Mouse (Mus musculus) right cerebral cortex, postnatal 4 days (tissue): ENCODE results near the gene Bpifb1.
A peak's percentile ranks its signal among the peaks of the same experiment; 100 is the strongest.
"Not testable (repeated sequence)": the region's sequence is repeated elsewhere in the genome, so short reads cannot be mapped to it uniquely, and the experiment has no call there.

Experiments used
- DNase-seq: peaks from one replicate; pipeline ENCODE4 v3.0.0-alpha.2; 2022

Gene Bpifb1

DNA sequence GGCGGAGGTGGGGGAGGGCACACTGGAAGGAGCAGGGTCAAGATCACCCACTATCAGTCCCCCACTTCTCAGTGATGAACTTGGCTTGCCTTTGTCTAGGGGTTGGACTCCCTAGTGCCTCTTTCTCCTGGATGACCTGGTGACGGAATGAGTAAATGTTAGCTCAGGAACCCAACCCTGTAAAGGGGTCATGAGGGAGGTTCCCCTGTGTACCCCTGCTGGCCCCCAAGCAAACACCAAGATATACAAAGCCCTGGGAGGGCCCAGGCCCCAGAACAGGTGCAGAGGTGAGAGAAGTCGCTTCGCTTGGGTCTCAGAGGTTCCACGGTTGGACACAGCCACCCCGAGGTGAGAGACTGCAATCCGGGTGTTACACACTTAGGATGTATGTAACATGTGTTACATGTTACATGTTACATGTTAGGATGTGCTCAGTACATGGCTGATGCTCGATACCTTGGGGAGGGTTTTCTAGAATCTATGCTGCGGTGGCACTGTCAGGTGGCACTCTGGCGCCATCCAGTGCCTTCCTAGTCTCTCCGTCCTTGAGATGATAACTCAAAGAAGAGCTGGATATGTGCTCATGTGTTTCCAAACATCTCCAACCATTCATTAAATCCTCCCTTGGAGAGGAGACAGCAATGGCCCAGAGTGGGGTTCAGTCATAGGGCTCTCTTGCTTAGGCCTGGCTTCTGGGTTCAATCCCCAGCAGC, at the start of gene Bpifb1:
Gene Bpifb1, plus strand, starts transcription at position 273 of the 713 bp plus-strand sequence.
- no peak for DNase-seq

DNA sequence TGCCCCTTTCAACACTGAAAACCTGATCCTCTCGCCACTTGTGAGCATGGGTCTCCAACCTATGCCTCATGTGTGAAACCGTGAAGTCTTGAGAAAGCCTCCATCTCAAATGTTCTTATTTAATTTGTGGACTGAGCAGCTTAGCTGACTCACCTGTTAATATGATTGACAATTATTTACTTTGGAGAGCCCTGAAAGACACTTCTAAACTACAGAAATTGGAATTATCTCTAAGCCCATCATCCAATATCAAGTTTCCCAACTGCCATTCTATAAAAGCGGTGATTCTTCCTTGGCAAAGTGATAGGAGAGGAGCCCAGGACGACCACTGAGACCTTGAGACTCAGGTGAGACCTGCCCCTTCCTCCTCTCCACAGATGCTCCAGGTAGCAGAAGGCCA, 48.0 kb upstream of the Bpifb1 start, which contains the start of gene Bpifa1:
Gene Bpifa1, plus strand, starts transcription at position 301 of the 400 bp plus-strand sequence.
- DNase-seq: no peak

DNA sequence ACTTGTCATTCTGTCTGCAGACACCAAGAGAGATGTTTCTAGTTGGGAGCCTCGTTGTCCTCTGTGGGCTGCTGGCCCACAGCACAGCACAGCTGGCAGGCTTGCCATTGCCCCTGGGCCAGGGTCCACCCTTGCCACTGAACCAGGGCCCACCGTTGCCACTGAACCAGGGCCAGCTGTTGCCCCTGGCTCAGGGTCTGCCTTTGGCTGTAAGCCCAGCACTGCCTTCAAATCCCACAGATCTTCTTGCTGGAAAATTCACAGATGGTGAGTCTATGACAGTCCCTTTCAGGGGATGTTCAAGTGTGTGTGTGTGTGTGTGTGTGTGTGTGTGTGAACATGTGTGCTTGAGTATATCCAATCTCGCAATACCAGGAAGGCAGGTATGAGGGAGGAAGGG, 46.9 kb upstream of the Bpifb1 start:
- DNase-seq: peak; percentile 15

DNA sequence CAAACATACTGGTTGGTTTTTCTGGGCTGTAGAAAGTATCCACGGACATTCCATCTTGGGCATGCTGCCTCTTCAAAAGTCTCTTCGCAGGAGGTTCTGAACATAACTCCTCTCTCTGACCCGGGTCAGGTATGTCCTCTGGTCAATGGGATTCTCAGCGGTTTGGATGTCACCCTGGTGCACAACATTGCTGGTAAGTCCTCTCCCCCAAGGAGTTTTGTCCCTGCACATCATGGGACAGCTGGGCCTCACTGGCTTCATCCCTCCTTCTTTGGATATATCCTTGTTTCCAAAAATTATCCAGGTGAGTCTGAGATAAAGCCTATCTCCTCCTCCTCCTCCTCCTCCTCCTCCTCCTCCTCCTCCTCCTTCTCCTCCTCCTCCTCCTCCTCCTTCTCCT, 43.1 kb upstream of the Bpifb1 start:
- no peak for DNase-seq

DNA sequence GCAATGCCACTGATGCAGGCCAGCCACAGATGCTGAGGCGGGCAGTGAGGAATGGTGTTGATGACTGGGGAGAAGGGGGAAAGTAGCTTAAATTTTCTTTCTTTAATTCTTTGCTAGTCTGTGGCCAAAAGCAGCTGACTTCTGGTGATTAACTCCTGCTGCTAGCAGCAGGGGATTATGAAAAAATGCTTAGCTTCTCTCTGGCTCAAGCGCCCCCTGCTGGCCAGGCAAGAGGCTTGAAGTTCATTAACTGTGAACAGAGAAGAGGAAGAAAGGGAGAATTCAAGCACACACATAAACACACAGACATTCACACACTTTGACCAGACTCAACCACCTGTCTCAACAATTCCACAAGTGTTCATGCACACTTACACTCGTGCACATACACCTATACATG, 32.2 kb upstream of the Bpifb1 start:
- peak; percentile 59 for DNase-seq

DNA sequence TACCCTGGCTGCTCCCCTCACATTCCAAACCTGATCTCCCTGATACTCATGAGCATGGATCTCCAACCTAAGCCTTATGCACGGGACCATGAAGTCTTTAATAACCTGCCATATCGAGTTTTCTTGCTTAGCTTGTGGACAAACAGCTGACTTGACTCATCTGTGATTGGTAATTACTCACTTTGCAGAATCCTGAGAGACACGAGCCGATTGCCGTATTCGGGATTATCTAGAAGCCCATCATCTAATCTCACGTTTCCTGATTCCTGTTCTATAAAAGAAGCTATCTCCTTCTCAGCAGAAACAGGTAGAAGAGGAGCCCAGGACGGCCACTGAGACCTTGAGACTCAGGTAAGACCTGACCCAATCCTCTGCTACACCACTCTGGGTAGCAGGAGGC, 28.3 kb upstream of the Bpifb1 start, which contains the start of gene Bpifa5:
Gene Bpifa5, plus strand, starts transcription at position 301 of the 400 bp plus-strand sequence.
- no peak for DNase-seq

DNA sequence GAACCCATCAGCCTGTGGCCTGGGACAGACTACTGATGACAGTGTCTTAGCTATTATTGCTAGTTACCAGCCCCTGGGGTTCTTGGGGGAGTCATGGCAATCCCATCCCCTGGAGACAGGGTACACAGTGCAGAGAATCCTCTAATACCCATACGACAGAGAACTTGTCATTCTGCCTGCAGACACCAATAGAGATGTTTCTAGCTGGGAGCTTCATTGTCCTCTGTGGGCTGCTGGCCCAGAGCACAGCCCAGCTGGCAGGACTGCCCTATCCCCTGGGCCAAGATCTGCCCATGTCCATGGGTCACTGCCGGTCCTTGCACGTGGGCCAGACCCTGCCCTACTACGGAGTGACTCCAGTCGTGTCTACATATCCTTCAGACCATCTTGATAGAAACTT, 27.3 kb upstream of the Bpifb1 start:
- no peak for DNase-seq

DNA sequence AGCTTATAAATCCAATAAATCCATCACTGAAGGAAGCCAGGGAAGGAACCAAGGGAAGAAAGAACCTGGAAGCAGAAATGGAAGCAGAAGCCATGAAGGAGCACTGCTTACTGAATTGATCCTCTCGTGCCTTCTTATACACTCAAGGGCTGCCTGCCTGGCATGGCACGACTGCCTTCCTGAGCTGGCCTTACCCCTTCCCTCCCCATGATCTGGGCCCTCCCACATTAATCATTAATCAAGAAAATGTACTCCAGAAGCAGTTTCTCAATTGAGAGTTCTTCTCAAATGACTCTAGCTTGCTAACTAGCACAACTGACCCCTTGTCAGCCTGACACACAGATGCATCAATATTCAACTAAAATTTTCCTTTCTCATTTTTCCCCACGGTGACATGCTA, 21.4 kb upstream of the Bpifb1 start:
- no peak for DNase-seq

DNA sequence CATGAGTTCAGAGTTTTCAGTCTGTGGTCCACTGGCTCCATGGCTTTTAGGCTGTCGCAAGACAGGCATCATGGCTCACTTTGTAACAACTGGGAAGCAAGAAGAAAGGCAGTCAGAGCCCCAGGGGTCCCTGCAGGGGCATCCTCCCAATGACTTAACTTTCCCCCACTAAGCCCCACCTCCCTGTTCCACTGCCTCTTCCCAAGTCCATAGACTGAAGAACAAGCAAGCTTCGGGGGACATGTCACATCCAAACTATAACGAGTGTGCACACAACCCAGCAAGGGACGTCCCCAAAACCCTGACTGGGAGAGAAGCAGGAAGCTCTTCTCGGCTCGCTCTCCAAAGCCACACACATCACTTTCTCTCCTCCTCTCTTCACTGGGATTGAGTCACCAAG, 19.0 kb upstream of the Bpifb1 start:
- DNase-seq: no peak

DNA sequence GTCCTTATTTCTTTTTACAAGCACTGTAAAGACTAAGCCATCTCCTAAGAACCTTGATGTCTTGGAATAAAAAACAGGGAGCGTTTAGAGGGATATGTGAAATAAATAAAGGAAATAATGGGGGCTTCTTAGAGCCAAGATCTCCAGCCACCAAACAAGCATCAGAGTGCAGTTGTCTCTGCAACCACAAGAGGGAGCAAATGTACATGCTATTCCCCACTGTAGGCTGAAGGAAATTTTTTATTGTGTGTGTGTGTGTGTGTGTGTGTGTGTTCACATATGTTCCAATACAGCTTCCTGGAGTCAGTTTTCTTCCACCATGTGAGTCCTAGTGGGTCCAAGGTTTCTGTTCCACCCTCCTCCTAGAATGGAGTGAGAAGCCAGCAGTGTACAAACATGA, 17.3 kb upstream of the Bpifb1 start:
- DNase-seq: peak; percentile 23

DNA sequence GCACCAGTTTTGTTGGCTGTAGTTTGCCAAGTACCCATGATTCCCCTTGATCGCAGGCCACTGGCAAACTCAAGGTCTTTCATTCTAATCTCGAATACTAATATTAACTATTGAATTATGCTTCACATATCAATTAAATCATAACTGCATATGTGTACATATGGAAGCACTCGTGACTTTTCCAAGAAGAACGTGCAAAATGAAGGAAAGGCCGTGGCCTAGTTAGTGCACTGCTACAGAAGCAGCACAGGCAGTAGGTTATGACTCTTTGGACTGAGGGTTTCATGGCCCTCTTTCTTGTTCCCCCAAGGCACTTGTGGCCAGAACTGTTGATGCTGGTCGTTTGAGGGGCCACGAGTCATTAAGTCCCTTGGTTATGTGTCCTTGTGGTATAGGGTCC, 8.7 kb upstream of the Bpifb1 start:
- DNase-seq: not testable (repeated sequence)

DNA sequence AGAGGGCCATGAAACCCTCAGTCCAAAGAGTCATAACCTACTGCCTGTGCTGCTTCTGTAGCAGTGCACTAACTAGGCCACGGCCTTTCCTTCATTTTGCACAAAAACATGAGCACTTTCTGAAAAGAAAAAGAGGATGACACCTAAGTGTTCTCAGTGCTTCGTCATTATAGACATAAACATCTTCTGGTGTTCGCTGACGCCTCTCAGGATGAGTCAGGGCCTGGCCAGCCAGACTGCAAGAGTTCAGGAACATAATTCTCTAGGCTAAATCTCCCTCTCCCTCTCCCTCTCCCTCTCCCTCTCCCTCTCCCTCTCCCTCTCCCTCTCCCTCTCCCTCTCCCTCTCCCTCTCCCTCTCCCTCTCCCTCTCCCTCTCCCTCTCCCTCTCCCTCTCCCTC, 7.6 kb upstream of the Bpifb1 start:
- not testable (repeated sequence) for DNase-seq

DNA sequence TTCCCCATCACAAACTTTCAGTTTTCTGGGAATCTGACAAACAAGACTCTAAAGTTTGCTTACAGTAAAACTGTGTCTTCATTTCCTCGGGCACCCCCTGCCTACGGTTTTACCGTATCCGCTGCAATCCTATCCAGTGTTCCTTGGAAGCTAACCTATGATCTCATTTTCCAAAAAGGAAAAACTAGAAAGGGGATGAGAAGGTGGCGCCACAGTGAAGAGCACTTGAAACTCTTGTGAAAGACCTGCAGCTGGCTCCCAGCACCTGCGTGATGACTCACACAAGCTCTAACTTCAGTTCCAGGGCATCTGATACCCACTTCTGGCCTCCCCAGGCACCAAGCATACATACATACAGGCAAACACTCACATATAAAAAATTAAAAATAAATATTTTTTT, 5.3 kb upstream of the Bpifb1 start:
- DNase-seq: no peak

DNA sequence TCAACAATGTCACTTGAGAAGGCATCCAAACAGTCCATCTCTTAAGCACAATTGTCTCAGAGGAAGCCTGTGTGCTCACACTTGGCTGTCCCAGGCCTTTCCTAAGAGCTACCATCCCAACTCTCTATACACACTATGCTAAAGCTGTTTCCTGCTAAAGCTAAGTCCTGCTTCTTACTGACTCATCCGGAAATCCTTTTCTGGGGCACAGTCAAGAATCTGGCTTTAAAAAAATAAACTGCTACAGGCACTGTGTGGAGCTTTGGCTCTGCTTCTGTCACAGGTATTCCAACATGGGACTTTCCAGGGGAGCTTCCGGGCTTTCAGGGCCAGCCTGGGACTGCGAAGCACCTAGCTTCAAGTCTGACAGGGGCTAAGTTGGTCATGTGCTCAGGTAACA, 4.9 kb upstream of the Bpifb1 start:
- no peak for DNase-seq

DNA sequence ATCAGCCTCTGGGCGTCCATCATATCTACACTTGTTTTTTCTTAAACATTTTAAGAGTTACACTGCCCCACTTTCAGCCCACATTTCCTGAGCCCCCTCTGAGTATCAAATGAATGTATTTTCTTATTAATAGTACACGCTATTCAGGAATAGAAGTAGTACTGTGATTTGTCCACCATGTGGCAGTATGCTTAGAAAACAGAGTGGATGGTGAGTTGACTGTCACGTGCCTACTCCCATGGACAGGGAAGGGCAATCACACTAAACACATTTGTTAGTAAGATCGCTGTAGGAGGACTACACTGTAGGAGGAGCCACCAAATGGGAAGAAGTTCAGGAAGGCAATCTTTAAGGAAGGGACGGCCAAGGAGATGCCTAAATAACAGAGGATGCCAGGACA, 3.1 kb upstream of the Bpifb1 start:
- no peak for DNase-seq

DNA sequence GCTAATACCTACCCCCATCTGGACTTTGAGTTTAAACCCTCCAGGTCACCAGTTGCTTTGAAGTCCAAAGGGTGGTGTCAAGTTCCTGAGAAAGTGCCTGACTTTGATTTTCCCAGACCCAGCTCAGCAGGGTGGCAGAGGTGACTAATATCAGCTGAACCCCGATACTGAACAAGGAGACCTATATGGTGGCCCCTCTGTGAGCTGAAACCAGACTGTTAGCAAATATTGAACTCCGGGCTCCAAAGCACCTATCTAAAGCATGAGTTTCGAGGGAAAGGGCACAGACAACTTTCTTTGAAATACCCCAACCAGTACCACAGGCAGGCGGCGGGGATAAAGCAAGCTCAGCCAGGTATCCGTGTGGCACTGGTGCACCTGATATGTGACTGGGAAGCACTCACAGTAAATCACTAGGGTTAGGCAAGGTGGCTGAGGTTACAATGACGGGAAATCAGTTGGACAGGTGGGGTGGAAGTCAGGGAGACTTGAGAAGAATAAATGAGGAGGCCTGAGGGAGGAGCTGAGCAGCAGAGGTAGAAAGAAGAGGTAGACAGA, 662 bp upstream of the Bpifb1 start:
- no peak for DNase-seq

DNA sequence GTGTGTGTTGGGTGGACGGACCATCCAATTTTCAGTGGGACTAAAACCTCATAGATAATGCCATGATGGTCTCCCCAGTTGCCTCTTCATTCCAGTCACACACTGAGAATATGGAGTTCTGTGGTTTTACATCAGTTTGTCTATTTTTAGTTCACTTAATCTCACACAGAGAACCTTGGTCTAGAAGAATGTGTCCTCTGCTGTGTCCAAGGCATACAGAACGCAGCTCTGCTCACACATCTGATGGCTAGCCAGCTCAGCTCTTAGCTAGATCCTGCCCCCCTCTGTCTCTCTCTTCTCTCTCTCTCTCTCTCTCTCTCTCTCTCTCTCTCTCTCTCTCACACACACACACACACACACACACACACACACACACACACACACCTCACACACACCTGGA, 1.5 kb downstream of the Bpifb1 start:
- no peak for DNase-seq

DNA sequence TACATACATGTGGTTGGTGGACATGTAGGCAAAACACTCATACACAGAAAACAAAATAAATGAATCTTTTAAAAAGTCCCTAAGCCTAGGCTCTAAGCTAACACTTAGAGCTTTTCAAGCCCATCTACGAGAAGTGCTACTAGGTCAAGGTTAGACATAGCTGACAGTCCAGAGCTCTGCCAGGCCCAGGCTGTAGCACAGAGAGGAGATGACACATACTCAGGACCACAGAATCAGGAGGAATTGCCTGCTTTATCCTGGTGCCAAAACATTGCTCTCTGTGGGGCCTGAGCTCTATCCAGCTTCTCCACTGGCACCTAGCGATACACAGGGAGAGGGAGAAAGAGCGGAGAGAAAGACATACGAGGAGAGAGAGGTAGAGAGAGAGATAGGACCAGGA, 2.5 kb downstream of the Bpifb1 start:
- DNase-seq: no peak

DNA sequence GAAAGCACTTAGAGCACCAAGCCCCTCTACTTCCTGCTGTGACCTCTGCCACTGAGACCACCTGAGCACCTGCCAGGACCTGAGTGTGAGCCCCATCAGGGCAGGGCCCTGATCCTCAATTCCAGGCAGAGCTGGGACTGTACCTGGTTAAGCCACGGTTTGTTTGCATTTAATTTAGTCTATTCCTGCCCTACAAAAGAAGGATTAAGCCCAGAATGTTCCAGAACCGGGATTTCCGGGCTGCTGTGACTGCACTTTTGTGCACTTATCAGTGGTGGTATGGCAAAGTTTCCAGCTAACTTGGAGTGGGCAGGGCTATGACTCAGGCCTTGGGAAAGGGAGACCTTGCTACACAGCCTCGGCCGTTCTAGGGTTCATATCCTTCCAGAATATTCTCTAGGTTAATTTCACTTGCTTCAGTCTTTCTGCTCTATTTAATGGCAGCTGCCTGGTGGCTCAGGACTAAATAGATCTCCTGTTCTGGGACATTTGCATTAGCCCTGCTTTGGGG, 3.4 kb downstream of the Bpifb1 start:
- DNase-seq: no peak

DNA sequence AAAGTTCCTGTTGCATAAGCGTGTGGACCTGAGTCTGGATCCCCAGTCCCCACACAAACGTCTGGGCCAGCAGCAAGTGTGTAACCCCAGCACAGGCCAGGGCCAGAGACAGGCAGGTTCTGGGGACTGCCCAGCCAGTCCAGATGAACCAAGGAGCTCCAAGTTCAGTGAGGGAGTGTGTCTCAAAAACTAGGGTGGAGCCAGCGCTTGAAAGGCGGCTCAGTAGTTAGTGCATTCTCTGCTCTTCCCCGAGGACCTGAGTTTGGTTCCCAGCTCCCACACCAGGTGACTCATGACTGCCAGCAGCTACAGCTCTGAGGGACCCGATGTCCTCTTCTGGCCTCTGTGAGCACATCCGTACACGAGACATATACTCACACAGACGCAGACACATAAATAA, 6.4 kb downstream of the Bpifb1 start:
- no peak for DNase-seq

DNA sequence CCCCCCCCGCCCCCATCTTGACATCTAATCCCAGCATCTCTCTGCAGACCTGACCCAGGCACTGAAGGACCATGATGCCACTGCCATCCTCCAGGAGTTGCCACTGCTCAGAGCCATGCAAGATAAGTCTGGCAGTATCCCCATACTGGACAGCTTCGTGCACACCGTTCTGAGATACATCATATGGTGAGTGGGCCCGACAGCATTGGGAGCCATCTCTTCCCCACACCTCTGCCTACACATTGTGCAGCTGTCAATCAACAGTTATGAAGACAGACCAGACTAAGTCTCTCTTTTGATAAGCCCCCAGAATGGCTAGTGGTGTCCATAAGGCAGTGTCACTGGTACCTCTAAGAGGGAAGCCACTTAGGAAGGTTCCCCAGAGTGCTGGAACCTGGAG, 14.0 kb downstream of the Bpifb1 start:
- DNase-seq: no peak

DNA sequence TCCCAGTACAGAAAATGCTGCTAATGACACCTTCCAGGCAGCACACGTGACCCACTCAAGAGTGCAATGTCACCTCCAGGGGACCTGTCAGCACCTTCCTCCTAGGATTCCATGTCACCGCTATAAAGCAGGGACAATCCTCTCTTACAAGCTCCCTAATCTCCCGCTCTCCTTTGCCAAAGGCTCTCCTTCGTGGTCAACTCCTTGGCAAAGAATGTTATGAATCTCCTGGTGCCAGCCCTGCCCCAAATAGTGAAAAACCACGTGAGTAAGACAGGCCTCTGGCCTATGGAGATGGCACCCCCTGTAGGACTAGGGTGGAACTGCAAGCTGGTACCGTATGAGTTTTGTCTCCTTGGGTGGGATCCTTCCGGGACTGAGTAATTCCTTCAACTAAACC, 16.3 kb downstream of the Bpifb1 start:
- DNase-seq: peak; percentile 26

DNA sequence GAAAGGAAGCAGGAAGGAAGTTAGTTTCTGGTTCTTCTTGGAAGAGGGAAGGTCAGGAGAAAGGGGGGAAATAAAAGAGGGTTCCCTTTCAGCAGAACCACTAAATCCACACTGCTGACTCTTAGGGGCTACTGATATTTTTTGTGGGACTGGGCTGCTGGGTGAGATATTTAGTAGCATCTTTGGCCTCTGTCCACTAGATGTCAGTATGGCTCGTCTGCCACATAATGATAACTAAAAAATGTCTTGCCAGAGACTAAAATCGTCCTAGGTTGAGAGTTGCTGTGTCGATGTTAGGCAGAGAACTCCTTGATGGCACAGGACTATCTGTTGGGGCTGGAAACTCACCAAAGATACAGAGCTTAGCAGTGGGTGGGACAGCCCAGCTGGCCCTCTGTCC, 18.5 kb downstream of the Bpifb1 start:
- no peak for DNase-seq

DNA sequence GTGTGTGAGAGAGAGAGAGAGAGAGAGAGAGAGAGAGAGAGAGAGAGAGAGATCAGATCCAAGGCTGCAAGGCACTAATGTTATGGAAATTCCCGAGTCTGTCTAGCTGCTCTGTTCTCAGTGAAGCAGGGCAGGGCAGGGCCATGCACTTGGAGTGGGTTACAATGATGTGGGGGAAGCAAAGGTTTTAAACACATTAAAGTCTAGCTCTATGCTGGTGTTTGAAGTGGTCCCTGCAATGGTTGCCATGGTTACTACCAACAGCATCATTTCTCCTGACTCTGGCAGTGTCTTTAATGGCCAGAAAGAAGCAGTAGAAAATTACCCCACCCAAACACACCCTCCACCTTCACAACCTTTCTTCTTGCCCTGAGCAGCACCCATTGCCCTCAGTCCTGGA, 20.5 kb downstream of the Bpifb1 start:
- DNase-seq: no peak

DNA sequence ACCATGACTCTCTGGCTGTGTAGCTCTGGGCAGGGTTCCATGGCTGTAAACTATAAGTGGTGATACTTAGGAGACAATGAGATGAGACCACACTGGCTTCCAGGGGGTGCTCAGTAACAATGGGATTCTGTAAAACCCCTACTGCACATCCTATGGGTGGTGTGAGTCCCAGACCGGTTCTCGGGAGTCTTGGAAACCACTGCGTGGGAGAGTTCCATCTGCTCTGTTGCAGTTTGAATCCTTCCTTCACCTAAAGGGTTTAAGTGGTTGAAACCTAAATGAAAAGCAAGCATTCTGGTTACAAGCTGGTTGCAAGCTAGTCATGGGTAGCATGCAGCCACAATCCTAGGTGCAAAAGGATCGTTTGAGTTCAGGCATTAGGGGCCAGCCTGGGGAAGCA, 21.3 kb downstream of the Bpifb1 start:
- no peak for DNase-seq
